ENCODE assay signal across 14 mouse cellular contexts in the genomic region with DNA sequence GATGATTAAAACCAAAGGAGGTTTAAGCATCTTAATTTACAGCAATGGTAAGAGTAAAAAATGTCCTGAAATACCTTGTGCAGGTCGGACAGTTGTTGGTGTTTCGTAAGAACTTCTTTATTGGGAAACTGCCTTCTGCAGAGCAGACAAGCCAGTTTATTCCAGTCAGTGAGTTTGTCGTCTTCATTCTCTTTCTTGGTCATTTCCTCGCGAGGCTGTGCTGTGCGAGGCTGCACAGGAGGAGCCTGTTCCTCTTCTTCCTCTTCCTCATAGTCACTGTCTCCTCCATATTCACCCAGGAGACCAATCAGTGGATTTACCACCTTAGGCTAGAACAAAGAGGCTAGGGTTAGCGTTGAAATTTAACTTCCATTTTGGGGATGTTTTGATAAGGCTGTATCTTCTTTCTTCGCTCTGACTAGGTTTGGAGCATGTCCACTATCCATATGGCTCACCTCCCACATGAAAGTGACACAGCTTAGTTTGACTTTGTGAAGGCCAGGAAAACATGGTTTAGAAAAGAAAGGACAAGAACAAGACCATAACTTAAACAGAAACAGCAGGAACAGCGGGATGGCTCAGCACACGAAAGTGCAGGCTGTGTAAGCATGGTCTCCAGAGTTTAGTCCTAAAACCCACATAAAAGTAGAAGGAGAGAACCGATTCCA.
"Had no signal": no experiment of that assay in that cellular context is flagged by ENCODE, and none has a peak within 500 bp of the region (broad histone marks: within the 10 kb centered on the region; RNA-seq: fewer than 3 reads in every experiment).

No protein-coding gene starts in this region.

- H3K4me3 ChIP-seq: limb, embryonic 13.5 days; midbrain, embryonic 13.5 days; neural tube, embryonic 12.5 days had no signal

- ATAC-seq: inflammation-experienced regulatory T-cells, adult 6 months; intestine, postnatal 0 days; midbrain, embryonic 13.5 days had no signal

- H3K27me3 ChIP-seq: limb, embryonic 13.5 days; midbrain, embryonic 13.5 days; neural tube, embryonic 12.5 days had no signal

- H3K4me2 ChIP-seq: limb, embryonic 13.5 days; midbrain, embryonic 13.5 days; neural tube, embryonic 12.5 days had no signal

- H3K4me1 ChIP-seq: limb, embryonic 13.5 days; midbrain, embryonic 13.5 days; neural tube, embryonic 12.5 days had no signal

- H3K9ac ChIP-seq: limb, embryonic 13.5 days; liver, embryonic 14.5 days; midbrain, embryonic 13.5 days; neural tube, embryonic 12.5 days had no signal

- H3K9me3 ChIP-seq: limb, embryonic 13.5 days; midbrain, embryonic 13.5 days; neural tube, embryonic 12.5 days had no signal

- H3K27ac ChIP-seq: limb, embryonic 13.5 days; liver, embryonic 14.5 days; midbrain, embryonic 13.5 days; neural tube, embryonic 12.5 days had no signal

- DNase-seq: kidney, adult 8-10 months; kidney, postnatal 25 days; left cerebral cortex, postnatal 4 days; lung, adult 18-20 months; retina, postnatal 1 day; right cerebral cortex, postnatal 4 days; spleen, adult 18-20 months; thymus, postnatal 4 days had no signal
